Mouse (Mus musculus): Measurements from ENCODE around the gene Gm17416. TPM values are rescaled to one million over a fixed set of nuclear protein-coding genes. Genes with fewer than 3 reads are reported as not detected.

Gm17416 gene
- total RNA-seq, 2 experiments from 2014 or later = not detected

GRCm38 (mm10) chr2:152601275-152601960 lies 32.3 kb downstream of the Gm17416 start:
- ATAC-seq (replicated peaks; ENCODE audit: poor library complexity, severe bottlenecking) = peak; percentile 61

GRCm38 (mm10) chr2:152604057-152604456 lies 34.9 kb downstream of the Gm17416 start, which contains the start of gene Defb36:
Defb36 (plus strand) TSS chr2:152604327.
- ATAC-seq (replicated peaks; ENCODE audit: poor library complexity, severe bottlenecking) = peak; percentile 46

DNA sequence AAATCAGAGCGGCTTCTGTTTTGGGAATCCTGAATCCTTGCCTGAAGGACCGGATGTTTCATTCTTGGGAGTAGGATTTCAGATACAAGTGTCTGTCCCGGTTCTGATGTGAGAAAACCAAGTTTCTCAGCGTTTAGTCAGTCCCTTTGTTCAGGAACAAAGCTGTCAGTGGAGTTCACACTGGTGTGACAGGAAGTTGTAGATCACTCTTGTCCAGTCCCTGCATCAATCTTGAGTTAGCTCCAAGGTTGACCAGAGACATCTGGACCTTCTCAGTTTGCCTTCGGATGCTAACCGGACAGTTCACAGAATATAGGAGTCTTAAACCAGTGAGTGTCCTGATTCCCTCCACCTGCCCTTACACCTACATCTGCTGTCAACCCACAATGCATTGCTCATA lies 38.6 kb downstream of the Gm17416 start:
- ATAC-seq (replicated peaks; ENCODE audit: poor library complexity, severe bottlenecking) = no peak

- ATAC-seq (replicated peaks; ENCODE audit: poor library complexity, severe bottlenecking) = no peak
Observed at GRCm38 (mm10) chr2:152608719-152609118, 39.6 kb downstream of the Gm17416 start.

DNA sequence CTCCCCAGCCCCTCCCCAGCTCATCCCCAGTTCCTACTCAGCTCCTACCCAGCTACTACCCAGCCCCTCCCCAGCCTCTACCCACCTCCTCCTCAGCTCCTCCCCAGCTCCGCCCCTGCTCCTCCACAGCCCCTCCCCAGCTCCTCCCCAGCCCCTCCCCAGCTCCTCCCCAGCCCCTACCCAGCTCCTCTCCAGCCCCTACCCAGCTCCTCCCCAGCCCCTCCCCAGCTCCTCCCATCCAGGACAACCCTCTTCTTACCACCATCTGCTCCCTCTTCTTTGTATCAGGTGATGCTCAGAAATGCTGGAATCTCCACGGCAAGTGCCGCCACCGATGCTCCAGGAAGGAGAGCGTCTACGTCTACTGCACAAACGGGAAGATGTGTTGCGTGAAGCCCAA lies 43.1 kb downstream of the Gm17416 start:
- ATAC-seq (replicated peaks; ENCODE audit: poor library complexity, severe bottlenecking) = no peak

DNA sequence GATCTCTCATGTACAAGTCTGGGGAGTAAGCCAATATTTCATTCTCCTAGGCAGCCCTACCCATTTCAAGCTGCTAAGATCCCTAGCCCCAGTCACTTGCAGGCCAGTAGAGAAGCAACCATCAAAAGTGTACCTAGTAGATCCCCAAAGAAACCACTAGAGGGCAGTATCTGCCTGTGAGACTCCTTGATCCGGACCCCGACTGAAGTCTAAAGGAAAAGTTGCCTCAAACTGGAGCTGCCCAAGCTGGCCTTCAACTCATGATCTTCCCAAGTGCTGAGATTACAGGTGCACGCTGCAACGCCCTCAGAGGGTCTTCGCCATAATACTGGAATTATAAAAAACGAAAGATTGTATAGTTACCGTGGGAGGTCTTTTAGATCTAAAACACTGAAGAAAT lies 46.4 kb downstream of the Gm17416 start:
- peak; percentile 80 for ATAC-seq (replicated peaks; ENCODE audit: poor library complexity, severe bottlenecking)

DNA sequence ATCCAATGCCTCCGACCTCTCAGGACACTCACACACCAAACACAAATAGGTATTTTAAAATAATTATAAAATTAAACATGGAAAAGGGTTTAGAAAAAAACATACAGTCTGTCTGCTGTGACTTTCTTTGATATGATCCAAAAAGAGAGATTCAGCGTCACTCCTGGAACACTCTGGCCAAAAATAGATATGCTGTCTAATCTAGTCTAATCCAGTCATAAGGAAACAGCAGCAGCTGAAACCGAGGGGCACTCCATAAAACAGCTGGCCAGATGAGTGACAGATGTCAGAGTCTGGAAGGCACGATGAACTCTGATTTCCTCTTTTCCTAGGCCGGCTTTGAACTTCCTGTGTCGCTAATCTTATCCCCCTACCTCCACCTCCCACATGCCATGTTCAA lies 47.3 kb downstream of the Gm17416 start:
- ATAC-seq (replicated peaks; ENCODE audit: poor library complexity, severe bottlenecking) = no peak

DNA sequence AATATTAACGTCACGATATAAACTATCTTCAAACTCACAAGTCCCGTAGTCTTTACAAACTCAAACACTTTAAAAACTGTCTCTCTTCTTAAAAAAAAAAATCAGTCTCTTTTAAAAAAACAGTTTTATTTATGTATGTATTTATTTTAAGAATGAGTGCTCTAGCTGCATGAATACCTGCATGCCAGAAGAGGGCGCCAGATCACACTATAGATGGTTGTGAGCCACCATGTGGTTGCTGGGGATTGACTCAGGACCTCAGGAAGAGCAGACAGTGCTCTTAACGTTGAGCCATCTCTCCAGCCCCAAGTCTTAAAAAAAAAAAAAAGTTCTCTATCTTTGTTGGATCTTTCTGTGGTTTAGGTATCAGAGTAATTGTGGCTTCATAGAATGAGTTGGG lies 48.2 kb downstream of the Gm17416 start:
- no peak for ATAC-seq (replicated peaks; ENCODE audit: poor library complexity, severe bottlenecking)

Other genes starting within 250 kb of the Gm17416 start
- gene Rbck1, start 236.7 kb upstream of the Gm17416 start, total RNA-seq (2014; fragmentation: Nextera tagmentation) = 109 and 119 TPM in 2 replicates
- 64.2 and 64.5 TPM in 2 replicates for gene Rbck1, start 236.7 kb upstream of the Gm17416 start, total RNA-seq (2017)
- gene Trib3, start 225.3 kb upstream of the Gm17416 start, total RNA-seq (2014; fragmentation: Nextera tagmentation) = not detected in 2 replicates
- gene Trib3, start 225.3 kb upstream of the Gm17416 start, total RNA-seq (2017) = not detected in 2 replicates
- not detected in 2 replicates for gene Nrsn2, start 192.7 kb upstream of the Gm17416 start, total RNA-seq (2014; fragmentation: Nextera tagmentation)
- gene Nrsn2, start 192.7 kb upstream of the Gm17416 start, total RNA-seq (2017) = not detected in 2 replicates
- 8.6 and 10.5 TPM in 2 replicates for gene Sox12, start 171.3 kb upstream of the Gm17416 start, total RNA-seq (2014; fragmentation: Nextera tagmentation)
- 1.5 and 2.4 TPM in 2 replicates for gene Sox12, start 171.3 kb upstream of the Gm17416 start, total RNA-seq (2017)
- gene Zcchc3, start 154.3 kb upstream of the Gm17416 start, total RNA-seq (2014; fragmentation: Nextera tagmentation) = 3.7 and 9.4 TPM in 2 replicates
- gene Zcchc3, start 154.3 kb upstream of the Gm17416 start, total RNA-seq (2017) = 4.8 and 4.9 TPM in 2 replicates
- 0.75 TPM in 1 of 2 replicates, not detected in the other for gene 6820408C15Rik, start 153.8 kb upstream of the Gm17416 start, total RNA-seq (2014; fragmentation: Nextera tagmentation)
- not detected in 2 replicates for gene 6820408C15Rik, start 153.8 kb upstream of the Gm17416 start, total RNA-seq (2017)
- not detected in 2 replicates for gene Defb23, start 104.7 kb upstream of the Gm17416 start, total RNA-seq (2014; fragmentation: Nextera tagmentation)
- gene Defb23, start 104.7 kb upstream of the Gm17416 start, total RNA-seq (2017) = not detected in 2 replicates
- gene Defb20, start 92.3 kb upstream of the Gm17416 start, total RNA-seq (2014; fragmentation: Nextera tagmentation) = not detected in 2 replicates
- gene Defb20, start 92.3 kb upstream of the Gm17416 start, total RNA-seq (2017) = not detected in 2 replicates
- gene Defb22, start 79.2 kb upstream of the Gm17416 start, total RNA-seq (2014; fragmentation: Nextera tagmentation) = not detected in 2 replicates
- not detected in 2 replicates for gene Defb22, start 79.2 kb upstream of the Gm17416 start, total RNA-seq (2017)
- not detected in 2 replicates for gene Defb26, start 57.6 kb upstream of the Gm17416 start, total RNA-seq (2014; fragmentation: Nextera tagmentation)
- gene Defb26, start 57.6 kb upstream of the Gm17416 start, total RNA-seq (2017) = not detected in 2 replicates
- gene Defb28, start 51.1 kb upstream of the Gm17416 start, total RNA-seq (2014; fragmentation: Nextera tagmentation) = not detected in 2 replicates
- gene Defb28, start 51.1 kb upstream of the Gm17416 start, total RNA-seq (2017) = not detected in 2 replicates
- gene Defb29, start 29.2 kb upstream of the Gm17416 start, total RNA-seq (2014; fragmentation: Nextera tagmentation) = not detected in 2 replicates
- not detected in 2 replicates for gene Defb29, start 29.2 kb upstream of the Gm17416 start, total RNA-seq (2017)
- not detected in 2 replicates for gene Defb21, start 3.4 kb downstream of the Gm17416 start, total RNA-seq (2014; fragmentation: Nextera tagmentation)
- gene Defb21, start 3.4 kb downstream of the Gm17416 start, total RNA-seq (2017) = not detected in 2 replicates
- not detected in 2 replicates for gene Defb19, start 11.0 kb downstream of the Gm17416 start, total RNA-seq (2014; fragmentation: Nextera tagmentation)
- not detected in 2 replicates for gene Defb19, start 11.0 kb downstream of the Gm17416 start, total RNA-seq (2017)
- gene Defb45, start 30.1 kb downstream of the Gm17416 start, total RNA-seq (2014; fragmentation: Nextera tagmentation) = not detected in 2 replicates
- gene Defb45, start 30.1 kb downstream of the Gm17416 start, total RNA-seq (2017) = not detected in 2 replicates
- not detected in 2 replicates for gene Defb36, start 35.0 kb downstream of the Gm17416 start, total RNA-seq (2014; fragmentation: Nextera tagmentation)
- not detected in 2 replicates for gene Defb36, start 35.0 kb downstream of the Gm17416 start, total RNA-seq (2017)
- gene Defb25, start 53.7 kb downstream of the Gm17416 start, total RNA-seq (2014; fragmentation: Nextera tagmentation) = not detected in 2 replicates
- gene Defb25, start 53.7 kb downstream of the Gm17416 start, total RNA-seq (2017) = not detected in 2 replicates
- 0.45 TPM in 1 of 2 replicates, not detected in the other for gene Rem1, start 57.6 kb downstream of the Gm17416 start, total RNA-seq (2014; fragmentation: Nextera tagmentation)
- not detected in 2 replicates for gene Rem1, start 57.6 kb downstream of the Gm17416 start, total RNA-seq (2017)
- 180 and 213 TPM in 2 replicates for gene H13, start 100.1 kb downstream of the Gm17416 start, total RNA-seq (2014; fragmentation: Nextera tagmentation)
- 150 and 235 TPM in 2 replicates for gene H13, start 100.1 kb downstream of the Gm17416 start, total RNA-seq (2017)
- gene Mcts2, start 117.7 kb downstream of the Gm17416 start, total RNA-seq (2014; fragmentation: Nextera tagmentation) = 11.7 and 14.5 TPM in 2 replicates
- 5.7 and 10.9 TPM in 2 replicates for gene Mcts2, start 117.7 kb downstream of the Gm17416 start, total RNA-seq (2017)
- gene Id1, start 166.9 kb downstream of the Gm17416 start, total RNA-seq (2014; fragmentation: Nextera tagmentation) = 5.5 and 7.6 TPM in 2 replicates
- gene Id1, start 166.9 kb downstream of the Gm17416 start, total RNA-seq (2017) = 5.0 and 6.6 TPM in 2 replicates
- 6.8 and 13.0 TPM in 2 replicates for gene Cox4i2, start 184.8 kb downstream of the Gm17416 start, total RNA-seq (2014; fragmentation: Nextera tagmentation)
- 6.0 TPM in 1 of 2 replicates, not detected in the other for gene Cox4i2, start 184.8 kb downstream of the Gm17416 start, total RNA-seq (2017)

Measured in granulocyte monocyte progenitor cell, adult 5-6 weeks (primary cell).